Mouse (Mus musculus): ENCODE data around the gene Slc3a2.

GRCm38 (mm10) chr19:8683627-8684026 lies 39.5 kb downstream of the Slc3a2 start:
- TF ChIP-seq CTCF (conservative IDR thresholded peaks at IDR 0.05 in 1 of 2, IDR thresholded peaks at IDR 0.05 in 1 of 2; ENCODE audit: low read depth in 2 of 2, low read length in 2 of 2) (no peak), ZC3H11A (IDR thresholded peaks at IDR 0.05; ENCODE audit: low read depth, low read length) (no peak), TBP (conservative IDR thresholded peaks at IDR 0.05; ENCODE audit: low read depth, low read length) (no peak), MEF2A (IDR thresholded peaks at IDR 0.05; ENCODE audit: borderline replicate concordance, low read depth, low read length) (no peak), NRF1 (IDR thresholded peaks at IDR 0.05; ENCODE audit: low read depth, low read length) (no peak)

All from CH12.LX (cell line).